Mouse (Mus musculus): ENCODE measurements around the gene Prkacb. TPM values are rescaled to one million over a fixed set of nuclear protein-coding genes. Genes with fewer than 3 reads are reported as not detected.

Gene Prkacb
- total RNA-seq, 4 experiments from 2014 or later, result 126 to 155 (median 139) TPM

DNA sequence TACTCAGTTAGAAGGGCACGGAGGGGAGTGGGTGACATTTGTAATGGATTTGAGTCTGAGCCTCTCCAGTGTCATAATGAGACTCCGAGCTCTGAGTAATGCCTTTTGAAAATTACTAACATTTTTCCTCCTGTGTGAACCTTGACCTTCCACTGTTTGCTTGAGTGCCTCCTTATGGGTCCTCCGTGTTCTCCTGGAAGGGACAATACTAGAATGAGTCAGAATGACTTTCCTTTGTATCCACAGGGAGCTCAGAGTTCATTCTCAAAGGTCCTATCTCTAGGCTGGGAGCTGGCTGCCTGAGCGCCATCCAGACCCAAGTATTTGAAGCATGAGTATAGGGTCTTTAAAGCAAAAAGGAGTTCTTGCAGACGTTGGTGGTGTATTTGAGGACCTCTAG, 94.5 kb downstream of the Prkacb start:
- no peak for DNase-seq

DNA sequence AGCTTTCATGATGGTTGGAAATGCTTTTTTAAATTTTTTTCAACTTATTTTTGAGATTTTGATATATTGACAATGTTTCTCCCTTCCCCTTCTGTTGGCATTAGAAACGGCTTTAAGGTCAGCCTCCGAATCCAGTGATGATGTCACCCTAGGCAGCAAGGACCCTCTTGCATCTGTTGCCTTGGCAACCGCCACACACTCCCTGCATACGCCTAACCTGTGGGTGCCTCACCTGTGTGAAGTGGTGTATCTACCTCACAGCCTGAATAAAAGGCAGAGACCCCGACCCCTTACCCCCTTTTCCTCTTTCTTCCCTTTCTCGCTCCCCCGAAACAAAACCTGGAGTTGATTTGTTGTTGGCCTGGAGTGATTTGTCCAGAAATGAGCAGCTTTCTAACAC, 100.5 kb downstream of the Prkacb start:
- no peak for DNase-seq

DNA sequence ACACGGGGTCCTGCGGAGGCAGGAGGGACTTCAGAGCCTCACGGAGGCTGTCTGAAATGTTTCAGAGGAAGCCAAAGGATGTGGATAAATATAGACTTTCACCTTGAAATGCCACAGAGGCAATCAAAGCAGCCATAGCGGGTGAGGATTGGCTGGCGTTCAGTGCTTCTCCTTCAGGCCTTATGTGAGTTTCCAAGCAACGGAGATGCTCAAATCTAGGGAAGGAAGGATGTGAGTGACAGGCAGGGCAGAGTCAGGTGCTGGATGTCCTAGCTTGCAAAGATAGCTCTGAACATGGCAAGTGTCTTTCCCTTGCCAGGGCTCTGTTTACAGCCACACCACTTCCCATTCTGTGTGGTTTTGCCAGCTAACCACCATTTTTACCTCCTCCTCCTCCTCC, 101.2 kb downstream of the Prkacb start:
- peak; percentile 8 for DNase-seq

DNA sequence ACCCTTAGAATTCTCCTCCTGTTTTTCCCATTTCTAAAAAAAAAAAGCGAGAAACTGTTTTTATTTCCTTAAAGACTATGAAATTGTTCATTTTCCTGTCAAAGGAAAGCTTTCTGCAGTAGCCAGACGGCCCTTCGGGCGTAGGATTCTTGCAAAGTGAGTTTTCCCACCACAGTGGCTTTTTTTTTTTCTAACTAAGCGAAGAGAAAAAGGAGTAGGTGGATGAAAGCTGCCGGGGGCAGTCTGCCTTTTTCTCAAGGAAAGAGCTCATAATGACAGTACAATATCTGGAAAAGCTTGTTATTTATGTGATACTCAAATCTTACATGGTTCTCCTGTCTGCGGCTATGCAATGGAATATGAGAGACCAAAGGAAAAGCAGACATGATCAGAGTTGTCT, 101.7 kb downstream of the Prkacb start:
- DNase-seq, result no peak

DNA sequence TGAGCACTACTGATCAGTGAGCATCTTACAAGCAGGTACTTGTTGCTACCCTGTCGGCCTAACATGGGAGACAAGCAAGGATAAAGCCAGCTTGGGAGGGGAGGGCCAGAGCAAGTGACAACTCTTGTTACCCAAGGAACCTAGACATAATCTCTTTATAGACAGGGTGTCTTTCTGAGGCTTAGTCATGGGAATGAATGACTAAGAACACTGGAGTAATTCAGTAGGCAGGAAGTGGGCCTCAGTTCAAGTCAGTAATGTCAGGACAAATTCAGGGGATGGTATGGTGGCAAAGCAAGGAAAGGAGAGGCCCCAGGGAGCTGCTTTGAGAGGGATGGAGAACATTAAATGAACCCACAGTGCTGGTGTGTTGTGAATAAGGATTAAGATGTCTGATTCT, 103.7 kb downstream of the Prkacb start:
- no peak for DNase-seq

DNA sequence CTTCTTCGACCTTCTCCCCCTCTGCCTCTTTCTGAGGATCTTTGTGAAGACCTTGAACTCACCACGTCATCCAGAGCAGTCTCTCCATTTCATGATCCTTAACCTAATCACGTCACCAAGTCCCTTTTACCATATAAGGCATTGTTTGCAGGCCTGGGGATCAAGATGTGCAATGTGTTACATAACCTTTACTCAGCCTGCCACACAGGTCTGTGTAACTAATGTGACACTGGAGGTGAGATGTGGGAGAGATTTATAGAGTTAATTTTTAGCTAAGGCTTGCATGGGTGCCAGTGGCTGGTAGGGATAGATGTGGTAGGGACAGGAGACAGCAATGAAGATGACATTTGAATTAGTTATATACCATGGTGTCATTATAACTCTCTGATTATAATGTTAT, 104.4 kb downstream of the Prkacb start:
- no peak for DNase-seq

DNA sequence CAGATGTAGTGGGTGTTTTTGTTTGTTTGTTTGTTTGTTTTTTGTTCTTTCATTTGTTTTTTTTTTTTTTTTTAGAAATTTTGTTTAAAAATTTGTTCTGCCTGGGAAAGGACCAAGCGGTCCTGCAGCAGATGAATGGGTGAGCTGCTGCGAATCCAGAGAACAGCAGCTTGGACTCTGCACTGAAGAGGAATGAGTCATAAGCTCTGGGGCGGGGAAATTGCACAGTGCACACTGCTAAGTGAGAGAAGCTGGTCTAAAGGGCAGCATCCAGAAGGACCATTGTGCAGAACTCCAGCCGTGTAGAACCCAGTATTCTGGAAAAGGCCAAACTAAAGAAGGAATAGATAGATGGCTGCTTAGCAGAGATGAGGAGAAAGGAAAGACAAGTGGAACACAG, 108.7 kb downstream of the Prkacb start:
- DNase-seq, result no peak

DNA sequence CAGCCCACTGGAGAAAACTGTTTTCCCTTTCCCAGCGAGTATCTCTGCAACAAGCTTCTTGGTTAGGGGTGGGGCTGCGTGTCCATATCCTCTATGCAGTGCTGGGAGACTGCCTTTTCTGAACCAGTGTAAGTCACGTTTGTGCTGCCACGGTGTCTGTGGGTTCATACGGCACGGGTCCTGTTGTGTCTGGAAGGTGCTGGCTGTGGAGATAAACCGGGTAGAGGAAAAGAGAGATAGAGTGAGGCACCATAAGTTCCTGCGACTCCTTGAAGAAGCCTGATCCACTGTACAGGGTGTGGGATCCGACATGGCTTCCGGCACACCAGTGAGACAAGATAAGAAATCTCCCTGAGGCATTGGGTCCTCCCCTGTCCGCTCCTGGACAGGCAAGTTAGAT, 112.7 kb downstream of the Prkacb start:
- DNase-seq, result no peak

DNA sequence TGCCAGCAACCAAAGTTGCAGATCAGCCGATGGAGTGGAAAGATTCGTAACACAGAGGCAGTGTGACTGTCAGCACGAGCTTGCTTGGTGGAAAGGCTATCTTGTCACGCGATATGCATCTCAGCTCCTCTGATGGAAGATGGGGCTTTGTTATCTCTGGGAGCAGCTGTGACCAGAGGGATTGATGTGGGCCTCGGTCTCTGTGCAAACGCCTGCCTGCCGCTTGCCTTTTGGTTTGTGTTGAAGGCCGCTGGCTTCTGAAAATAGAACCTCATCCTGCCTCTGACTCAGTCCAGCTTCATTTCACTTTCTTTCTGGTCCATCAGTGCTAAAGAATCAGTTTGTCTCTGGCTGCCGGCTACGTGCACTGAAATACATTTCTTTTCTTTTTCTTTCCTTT, 113.8 kb downstream of the Prkacb start:
- DNase-seq, result peak; percentile 50

DNA sequence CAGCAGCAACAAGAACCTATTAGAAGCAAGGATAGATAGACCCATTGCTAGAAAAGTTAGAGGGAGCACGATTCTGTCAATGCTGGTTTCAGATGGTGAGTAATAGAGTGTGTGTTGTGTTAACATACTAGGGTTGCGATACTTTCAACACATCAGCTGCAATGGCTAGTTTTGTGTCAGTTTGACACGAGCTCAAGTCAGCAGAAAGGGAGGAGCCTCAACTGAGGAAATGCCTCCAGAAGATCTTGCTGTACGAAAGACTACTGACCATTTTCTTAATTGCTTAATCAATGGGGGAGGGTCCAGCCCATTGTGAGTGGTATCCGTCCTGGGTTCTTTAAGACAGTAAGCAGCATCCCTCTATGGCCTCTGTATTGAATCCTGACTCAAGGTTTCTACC, 120.2 kb downstream of the Prkacb start:
- no peak for DNase-seq

DNA sequence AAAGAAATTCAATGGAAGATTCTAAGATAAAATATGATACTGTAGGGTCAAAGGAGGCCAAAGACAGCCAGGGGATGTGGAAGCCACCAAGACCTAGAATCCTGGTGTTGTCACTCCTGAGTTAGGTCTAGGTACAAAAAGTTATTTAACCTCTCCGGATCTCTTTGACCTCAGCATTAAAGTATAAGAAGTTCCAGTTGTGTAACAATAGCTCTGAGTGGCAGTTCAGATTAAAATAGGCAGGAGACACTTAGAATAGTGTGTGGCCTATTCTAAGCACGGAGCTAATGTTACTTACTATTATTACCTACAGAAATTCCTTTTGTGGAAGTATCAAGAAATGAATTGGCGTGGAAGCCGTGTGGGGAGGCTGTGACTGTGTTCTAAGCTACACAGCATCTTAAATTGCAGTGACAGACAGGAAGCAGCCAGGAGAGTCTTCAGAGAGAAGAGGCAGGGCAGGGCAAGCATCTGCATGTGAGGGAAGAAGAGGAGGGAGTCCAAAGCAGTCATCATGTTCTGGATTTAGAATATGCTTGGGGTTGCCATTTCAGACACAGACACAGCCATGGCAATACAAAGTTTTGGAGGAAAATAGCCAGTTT, 125.6 kb downstream of the Prkacb start:
- no peak for DNase-seq

DNA sequence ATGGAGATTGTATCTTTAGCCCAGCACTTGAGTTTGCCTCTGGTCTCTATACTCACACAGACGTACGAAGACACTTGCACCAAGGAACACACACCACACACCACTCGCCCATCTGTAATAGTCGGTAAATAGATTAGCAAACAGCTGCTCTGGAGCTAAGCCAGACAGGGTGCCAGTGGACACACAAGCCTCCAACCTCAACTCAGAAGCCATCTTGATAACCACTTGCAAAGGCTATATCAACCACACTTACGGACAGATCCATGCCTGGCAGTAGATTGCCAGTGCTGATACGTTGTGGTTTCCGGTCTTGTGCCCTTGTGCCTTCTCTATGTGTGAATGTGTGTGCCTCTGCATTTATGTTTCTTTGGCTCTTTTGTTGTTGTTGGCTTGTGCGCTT, 126.4 kb downstream of the Prkacb start:
- no peak for DNase-seq

DNA sequence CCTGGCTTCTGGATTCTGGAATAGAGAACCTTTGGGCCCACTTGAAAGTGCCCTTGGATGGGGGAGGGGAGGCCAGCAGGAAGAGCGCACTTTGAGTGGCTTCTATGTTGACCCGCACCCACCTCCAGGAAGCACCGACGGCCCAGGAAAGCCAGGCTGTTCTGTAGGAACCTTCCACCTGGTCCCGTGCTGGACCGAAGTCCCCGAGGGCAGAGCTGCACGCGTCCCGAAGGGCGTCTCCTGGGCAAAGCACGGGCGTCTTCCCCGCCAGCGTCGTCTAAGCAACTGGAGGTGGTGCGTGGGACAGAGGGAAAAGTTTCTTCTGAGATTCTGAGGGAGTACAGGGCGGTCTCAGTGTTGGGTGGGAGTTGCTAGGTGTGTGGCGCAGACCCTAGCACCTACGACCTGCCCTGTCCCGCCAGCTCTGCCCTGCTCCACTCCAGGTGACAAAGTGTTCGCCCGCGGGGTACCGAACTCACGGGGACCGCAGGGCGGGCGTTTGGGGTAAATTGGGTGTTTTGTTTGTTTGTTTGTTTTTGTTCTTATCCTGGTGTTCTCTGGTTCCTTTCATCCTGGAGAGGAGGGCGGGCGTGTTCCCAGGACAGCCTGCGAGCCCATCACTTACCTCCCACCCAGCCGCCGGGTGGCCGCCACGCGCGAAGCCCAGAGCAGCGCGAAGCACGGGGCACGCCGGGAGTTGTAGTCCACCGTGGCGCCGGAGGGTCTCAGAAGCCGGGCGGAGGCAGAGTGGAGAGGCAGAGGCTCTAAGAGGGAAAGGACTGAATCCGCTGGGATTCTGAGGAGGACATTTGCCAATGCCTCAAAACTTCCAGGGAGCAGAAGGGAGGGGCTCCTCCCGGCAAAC, 127.7 kb downstream of the Prkacb start, which contains the start of gene Samd13:
Gene Samd13, minus strand, starts transcription at position 782 of the 865 bp plus-strand sequence.
- DNase-seq, result peak; percentile 6

DNA sequence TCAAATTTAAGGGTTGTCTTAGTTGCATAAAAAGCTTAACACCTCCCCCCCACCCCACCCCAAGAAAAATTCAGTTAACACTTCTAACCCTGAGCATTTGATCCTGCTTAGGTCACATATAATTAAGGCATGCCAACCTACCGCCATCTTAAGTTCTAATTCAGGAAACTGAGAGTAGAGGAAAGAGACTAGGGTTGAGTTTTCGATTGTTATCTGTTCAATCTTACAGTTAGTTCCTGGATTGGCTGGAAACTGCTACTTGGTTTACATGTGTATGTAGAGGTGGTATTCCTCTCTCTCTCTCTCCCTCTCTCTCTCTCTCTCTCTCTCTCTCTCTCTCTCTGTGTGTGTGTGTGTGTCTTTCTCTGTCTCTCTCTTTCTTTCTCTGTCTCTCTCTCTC, 129.7 kb downstream of the Prkacb start:
- no peak for DNase-seq

DNA sequence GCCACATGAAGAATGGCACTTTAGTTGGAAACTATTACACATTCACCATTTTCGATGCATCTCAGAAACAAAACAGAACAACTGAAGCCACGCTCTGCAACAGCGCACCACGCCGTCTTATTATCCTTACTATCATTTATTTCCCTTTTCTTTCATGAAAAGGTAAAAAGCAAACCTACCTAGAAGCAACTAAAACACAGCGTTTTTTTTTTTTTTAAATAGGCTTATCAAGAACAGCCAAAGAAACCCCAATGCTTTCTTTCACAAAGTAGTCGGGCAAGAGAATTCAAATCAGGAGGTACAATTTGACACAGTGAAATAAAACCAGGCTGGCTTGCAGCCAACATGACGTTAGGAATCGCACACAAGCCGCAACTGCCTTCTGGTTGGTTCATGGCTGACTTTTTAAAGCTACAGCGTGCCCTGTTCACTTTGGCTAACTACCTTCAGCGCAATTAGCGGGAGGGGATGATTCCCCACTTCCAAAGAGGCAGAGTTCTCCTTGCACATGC, 130.6 kb downstream of the Prkacb start:
- peak; percentile 50 for DNase-seq

DNA sequence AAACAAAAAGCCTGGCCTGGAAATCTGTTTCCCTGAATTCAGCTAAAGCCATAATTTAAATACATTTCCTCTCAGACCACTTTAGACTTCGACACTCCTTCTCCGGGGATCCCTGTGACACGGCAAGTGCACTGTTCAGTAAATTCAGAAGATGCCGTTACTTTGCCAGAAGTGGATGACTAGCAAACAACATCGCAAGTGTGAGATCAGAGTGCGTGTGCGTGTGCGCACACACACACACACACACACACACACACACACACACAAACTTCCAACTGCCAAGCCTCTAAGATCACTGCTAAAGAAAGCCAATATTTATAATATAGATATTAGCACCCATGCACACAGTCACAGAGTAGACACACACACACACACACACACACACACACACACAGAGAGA, 131.1 kb downstream of the Prkacb start:
- DNase-seq, result no peak

DNA sequence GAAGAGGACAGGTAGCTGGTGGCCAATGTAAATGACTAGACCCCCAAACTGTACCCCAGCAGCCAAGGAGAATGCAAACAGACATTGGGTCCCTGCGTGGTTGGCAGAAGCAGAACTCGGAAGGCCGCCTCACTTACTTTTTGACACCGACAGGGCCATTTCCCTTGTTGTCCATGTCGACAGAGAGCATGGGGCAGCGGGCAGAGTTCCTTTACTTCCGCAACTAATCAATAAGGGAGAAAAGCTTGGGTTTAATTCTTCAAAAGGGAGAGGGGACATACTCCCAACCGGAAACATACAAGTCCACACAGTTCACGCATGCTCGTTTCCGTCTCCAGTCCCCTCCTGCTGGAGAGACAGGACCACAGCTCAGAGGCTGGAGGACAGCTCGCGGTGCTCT, 132.2 kb downstream of the Prkacb start:
- no peak for DNase-seq

DNA sequence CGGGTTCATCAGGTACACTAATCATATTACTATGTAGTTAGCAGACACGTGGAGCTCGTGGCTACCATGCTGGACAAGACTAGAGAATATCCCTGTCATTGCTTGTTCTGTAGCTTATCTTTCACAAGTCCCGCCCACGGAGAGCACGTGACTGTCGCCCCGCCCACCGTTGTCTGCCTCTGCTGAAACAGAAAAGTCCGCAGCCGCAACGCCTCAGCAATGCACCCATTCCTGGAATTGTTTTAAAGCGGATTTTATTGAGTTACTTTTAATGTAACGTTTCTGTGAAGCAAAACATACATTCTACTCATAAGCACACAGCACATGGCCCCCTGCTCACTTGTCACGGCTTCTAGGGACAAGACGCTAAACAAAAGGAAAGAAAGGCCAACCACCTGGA, 133.1 kb downstream of the Prkacb start:
- DNase-seq, result no peak

Other genes with a start within 250 kb of the Prkacb start
- gene Uox, start 242.6 kb downstream of the Prkacb start, total RNA-seq (2022), result under 1 TPM in 2 of 4 experiments, not detected in 2; 0.23 to 0.70 TPM
- not detected for gene Dnase2b, start 197.4 kb downstream of the Prkacb start, total RNA-seq (2022)
- gene 4930503B20Rik, start 161.7 kb downstream of the Prkacb start, total RNA-seq (2022), result not detected
- 1 to 10 TPM in 1 of 4 experiments, under 1 TPM in 3; 0.42 to 1.3 (median 0.68) TPM for gene Samd13, start 127.4 kb downstream of the Prkacb start, total RNA-seq (2022)
- gene Ttll7, start 39.4 kb upstream of the Prkacb start, total RNA-seq (2022), result 10 to 100 TPM in 2 of 4 experiments, 1 to 10 TPM in 2; 6.1 to 15.7 (median 10.0) TPM

Data from adrenal gland, adult 8-10 months (tissue).